Mouse (Mus musculus): Measurements from ENCODE around the gene Gm17657. TPM values are rescaled to one million over a fixed set of nuclear protein-coding genes. Genes with fewer than 3 reads are reported as not detected.
"Not testable (repeated sequence)": the region's sequence is repeated elsewhere in the genome, so short reads cannot be mapped to it uniquely, and the experiment has no call there.

Gene Gm17657
- polyA plus RNA-seq, 1 experiment from 2014 or later: not detected

DNA sequence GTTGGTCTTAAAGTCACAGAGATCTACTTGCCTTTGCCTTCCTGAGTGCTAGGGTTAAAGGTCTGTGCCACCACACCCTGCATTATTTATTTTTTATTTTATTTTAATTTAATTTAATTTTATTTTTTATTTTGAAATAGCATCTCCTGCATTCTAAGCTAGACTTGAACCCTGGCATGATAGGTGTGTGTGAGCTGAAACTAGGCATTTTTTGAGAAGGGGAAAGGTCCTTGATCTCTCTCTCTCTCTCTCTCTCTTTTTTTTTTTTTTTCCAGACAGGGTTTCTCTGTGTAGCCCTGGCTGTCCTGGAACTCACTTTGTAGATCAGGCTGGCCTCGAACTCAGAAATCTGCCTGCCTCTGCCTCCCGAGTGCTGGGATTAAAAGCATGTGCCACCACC, 50.5 kb downstream of the Gm17657 start:
- H3K4me1 ChIP-seq (replicated peaks): peaks cover 11% of the 10 kb centered on the region
- not testable (repeated sequence) for ATAC-seq; H3K4me3 ChIP-seq (replicated peaks); H3K9ac ChIP-seq (replicated peaks); H3K4me2 ChIP-seq (replicated peaks); H3K27me3 ChIP-seq; H3K9me3 ChIP-seq; H3K27ac ChIP-seq; H3K36me3 ChIP-seq
- 100% methylated on average over 2 of the region's 2 CpGs for WGBS

DNA sequence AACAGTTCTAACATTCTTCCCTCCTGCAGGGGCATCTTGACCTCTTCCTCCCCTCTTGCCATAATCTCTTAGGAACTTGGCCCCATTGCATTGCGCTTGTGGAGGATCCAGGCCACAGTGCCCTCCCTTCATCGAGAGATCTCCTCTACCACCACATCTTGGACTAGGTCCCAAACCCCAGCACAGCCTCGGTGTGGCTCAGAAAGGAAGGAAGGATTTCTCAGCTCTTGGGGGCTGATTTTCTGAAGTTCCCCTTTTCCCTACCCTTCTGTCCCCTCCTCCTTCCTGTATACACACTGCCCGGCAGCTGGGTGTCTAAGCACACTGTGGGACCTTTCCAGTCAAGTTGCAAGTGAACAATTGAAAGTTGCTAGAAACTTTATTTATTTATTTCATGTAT, 51.4 kb downstream of the Gm17657 start:
- H3K27me3 ChIP-seq: 0 out of 2 replicates have a peak, but pooled peaks cover 5% of the 10 kb centered on the region
- H3K27ac ChIP-seq: no peak overlapping the region
- no peak overlapping the region for H3K4me3 ChIP-seq (replicated peaks)
- H3K9me3 ChIP-seq: no peaks in the 10 kb centered on the region
- no peak overlapping the region for H3K9ac ChIP-seq (replicated peaks)
- peaks cover 13% of the 10 kb centered on the region for H3K36me3 ChIP-seq
- WGBS: 51% methylated on average over 4 of the region's 4 CpGs
- ATAC-seq: no peak
- no peak overlapping the region for H3K4me2 ChIP-seq (replicated peaks)
- peaks cover 17% of the 10 kb centered on the region for H3K4me1 ChIP-seq (replicated peaks)

DNA sequence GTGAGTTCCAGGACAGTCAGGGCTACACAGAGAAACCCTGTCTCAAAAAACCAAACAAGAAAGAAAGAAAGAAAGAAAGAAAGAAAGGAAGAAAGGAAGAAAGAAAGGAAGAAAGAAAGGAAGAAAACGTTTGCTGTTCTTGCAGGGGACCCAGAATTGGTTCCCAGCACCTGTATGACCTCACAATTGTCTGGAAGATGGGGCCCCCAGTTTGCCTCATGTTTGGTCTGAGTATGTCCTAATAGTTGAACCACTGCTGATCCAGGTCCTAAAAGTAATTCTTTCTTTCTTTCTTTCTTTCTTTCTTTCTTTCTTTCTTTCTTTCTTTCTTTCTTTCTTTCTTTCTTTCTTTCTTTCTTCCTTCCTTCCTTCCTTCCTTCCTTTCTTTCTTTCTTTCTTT, 52.0 kb downstream of the Gm17657 start:
- WGBS: 84% methylated on average over 1 of the region's 1 CpGs
- H3K27ac ChIP-seq: not testable (repeated sequence)

DNA sequence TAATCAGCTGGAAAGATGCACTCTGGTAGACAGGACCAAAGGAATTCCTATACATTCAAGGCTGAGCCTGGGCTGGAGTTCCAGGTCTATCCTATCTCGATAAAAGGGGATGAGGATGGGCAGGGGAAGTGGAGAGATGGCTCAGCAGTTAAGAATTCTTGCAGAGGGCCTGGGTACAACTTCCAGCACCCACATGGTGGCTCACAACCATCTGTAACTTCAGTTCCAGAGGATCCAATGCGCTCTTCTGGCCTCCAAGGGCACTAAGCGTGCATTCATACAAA, 52.4 kb downstream of the Gm17657 start:
- Histone ChIP-seq H3K4me1 (replicated peaks) (peaks cover 19% of the 10 kb centered on the region), H3K27ac (no peak overlapping the region), H3K4me3 (replicated peaks) (no peak overlapping the region), H3K9ac (replicated peaks) (no peak overlapping the region), H3K27me3 (0 out of 2 replicates have a peak, but pooled peaks cover under 1% of the 10 kb centered on the region), H3K9me3 (no peaks in the 10 kb centered on the region), H3K36me3 (peaks cover 13% of the 10 kb centered on the region), H3K4me2 (replicated peaks) (no peak overlapping the region)
- no peak for ATAC-seq
- 89% methylated on average over 3 of the region's 3 CpGs for WGBS

More for the DNA sequence above, 52.0 kb downstream of the Gm17657 start:
- H3K4me2 ChIP-seq (replicated peaks); ATAC-seq; H3K9ac ChIP-seq (replicated peaks); H3K4me3 ChIP-seq (replicated peaks); H3K9me3 ChIP-seq; H3K27me3 ChIP-seq: not testable (repeated sequence)
- H3K36me3 ChIP-seq: peaks cover 13% of the 10 kb centered on the region
- H3K4me1 ChIP-seq (replicated peaks): peaks cover 16% of the 10 kb centered on the region

DNA sequence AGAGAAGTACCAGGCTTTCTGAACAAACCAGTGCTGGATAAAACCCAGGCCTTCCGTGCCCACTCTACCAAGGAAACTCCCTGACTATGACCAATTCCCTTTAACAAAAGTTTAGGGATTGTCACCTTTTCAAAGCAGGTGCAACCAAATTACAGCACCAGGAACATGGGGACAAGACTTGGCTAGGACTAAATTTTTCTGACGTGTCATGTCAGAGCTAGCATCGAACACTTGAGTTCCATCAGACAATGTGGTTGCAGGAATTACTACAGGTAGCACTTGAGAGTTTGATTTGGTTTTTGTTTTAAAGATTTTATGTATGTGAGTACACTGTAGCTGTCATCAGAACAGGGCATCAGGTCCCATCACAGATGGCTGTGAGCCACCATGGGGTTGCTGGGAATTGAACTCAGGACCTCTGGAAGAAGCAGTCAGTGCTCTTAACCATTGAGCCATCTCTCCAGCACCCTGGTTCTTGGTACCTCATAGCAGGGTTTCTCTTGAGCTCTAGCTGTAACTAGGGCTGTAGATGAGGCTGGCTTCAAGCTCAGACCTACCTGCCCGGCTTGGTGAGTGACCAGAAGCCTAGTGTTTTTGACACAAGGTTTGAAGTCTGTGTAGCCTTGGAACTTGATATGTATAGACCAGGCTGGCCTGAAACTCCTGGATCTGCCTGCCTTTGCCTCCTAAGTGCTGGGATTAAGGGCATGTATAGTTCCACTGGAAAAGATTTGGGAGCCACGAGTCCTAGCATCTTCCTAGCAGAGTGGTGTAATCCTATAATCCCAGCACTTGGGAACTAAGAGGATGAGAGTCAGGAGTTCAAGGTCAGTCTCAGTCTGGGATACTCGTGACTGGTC, 53.0 kb downstream of the Gm17657 start:
- Histone ChIP-seq H3K4me3 (replicated peaks) (no peak overlapping the region), H3K4me2 (replicated peaks) (no peak overlapping the region), H3K36me3 (peaks cover 13% of the 10 kb centered on the region), H3K9me3 (no peaks in the 10 kb centered on the region), H3K9ac (replicated peaks) (no peak overlapping the region), H3K27ac (no peak overlapping the region), H3K27me3 (no peaks in the 10 kb centered on the region), H3K4me1 (replicated peaks) (peaks cover 25% of the 10 kb centered on the region)
- ATAC-seq: no peak
- WGBS: 76% methylated on average over 6 of the region's 6 CpGs

DNA sequence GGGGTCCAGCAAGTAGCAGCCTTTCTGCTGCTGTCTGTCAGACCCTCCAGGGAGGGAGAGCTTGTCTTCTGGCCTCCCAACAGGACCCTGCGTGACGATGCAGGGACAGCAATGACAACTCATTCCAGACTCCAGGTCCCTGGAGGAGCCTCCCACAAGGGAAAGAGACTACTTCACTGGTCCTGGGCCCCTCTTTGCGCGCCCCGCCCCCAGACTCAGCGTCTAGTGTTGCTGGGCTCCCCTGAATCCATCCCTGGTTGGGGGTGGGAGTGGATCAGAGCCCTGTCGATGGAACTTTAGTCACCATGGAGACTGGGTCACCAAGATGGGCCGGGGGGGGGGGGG, 54.7 kb downstream of the Gm17657 start:
- no peak for ATAC-seq
- Histone ChIP-seq H3K4me2 (replicated peaks) (no peak overlapping the region), H3K27ac (no peak overlapping the region), H3K9me3 (no peaks in the 10 kb centered on the region), H3K27me3 (no peaks in the 10 kb centered on the region), H3K9ac (replicated peaks) (0 out of 2 replicates have a peak overlapping the region, but pooled peaks have one; percentile 28), H3K4me1 (replicated peaks) (peaks cover 25% of the 10 kb centered on the region), H3K36me3 (peaks cover 13% of the 10 kb centered on the region), H3K4me3 (replicated peaks) (no peak overlapping the region)
- WGBS: 44% methylated on average over 7 of the region's 8 CpGs

DNA sequence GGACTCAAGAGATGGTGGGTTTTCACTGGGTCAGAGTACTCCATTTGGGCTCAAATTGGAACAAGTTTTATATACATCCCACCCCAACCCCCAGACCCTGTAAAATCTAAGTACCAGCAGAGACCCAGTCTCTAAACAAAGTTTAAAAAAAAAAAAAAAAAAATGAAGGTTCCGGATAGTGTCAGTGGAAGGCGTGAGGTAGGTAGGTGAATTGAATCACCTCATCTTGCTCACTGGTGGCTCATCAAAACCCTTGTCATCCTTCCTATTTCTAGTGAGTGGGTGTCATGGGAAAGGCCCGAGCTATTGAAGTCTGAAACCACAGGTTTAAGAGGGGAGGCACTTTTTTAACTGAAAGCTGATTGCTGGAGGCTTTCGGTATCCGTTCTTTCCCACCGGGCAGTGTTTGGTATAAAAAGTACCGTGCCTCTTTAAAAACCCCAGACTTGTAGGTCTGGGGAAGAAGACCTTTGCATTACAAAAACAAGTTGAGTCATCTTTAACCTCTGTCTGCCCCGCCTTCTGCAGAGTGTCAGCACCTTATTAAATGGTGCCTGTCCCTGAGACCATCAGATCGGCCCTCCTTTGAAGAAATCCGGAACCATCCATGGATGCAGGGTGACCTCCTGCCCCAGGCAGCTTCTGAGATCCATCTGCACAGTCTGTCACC, 55.2 kb downstream of the Gm17657 start:
- Histone ChIP-seq H3K4me1 (replicated peaks) (peaks cover 26% of the 10 kb centered on the region), H3K9ac (replicated peaks) (0 out of 2 replicates have a peak overlapping the region, but pooled peaks have one; percentile 28), H3K27ac (no peak overlapping the region), H3K36me3 (peaks cover 13% of the 10 kb centered on the region), H3K27me3 (no peaks in the 10 kb centered on the region), H3K9me3 (no peaks in the 10 kb centered on the region), H3K4me3 (replicated peaks) (no peak overlapping the region), H3K4me2 (replicated peaks) (no peak overlapping the region)
- WGBS: 68% methylated on average over 10 of the region's 10 CpGs
- ATAC-seq: no peak

DNA sequence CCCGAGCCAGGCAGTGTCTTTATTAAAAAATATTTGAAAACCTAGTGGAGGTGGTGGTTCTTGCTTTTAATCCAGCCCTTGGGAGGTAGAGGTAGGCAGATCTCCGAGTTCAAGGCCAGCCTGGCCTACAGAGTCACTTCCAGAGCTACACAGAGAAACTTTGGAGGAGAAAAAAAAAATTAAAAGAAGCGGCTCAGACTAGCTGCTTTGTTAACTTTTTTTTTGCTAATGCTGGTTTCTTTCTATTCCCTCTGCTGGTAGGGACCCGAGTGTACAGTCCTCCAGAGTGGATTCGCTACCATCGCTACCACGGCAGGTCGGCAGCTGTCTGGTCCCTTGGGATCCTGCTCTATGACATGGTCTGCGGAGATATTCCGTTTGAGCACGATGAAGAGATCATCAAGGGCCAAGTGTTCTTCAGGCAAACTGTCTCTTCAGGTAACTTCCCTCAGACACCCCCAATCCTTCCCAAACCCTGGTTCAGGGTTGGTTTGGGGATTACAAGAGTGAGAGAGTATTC, 55.9 kb downstream of the Gm17657 start:
- H3K4me3 ChIP-seq (replicated peaks): peak overlapping the region; percentile 90; the same call in 1 of the 2 replicates
- peak overlapping the region; percentile 95; the same call in 1 of the 2 replicates for H3K4me2 ChIP-seq (replicated peaks)
- H3K36me3 ChIP-seq: peaks cover 13% of the 10 kb centered on the region
- no peak overlapping the region for H3K27ac ChIP-seq
- 77% methylated on average over 11 of the region's 11 CpGs for WGBS
- no peaks in the 10 kb centered on the region for H3K27me3 ChIP-seq
- ATAC-seq: no peak
- no peaks in the 10 kb centered on the region for H3K9me3 ChIP-seq
- 0 out of 2 replicates have a peak overlapping the region, but pooled peaks have one; percentile 91 for H3K9ac ChIP-seq (replicated peaks)
- H3K4me1 ChIP-seq (replicated peaks): peaks cover 33% of the 10 kb centered on the region

DNA sequence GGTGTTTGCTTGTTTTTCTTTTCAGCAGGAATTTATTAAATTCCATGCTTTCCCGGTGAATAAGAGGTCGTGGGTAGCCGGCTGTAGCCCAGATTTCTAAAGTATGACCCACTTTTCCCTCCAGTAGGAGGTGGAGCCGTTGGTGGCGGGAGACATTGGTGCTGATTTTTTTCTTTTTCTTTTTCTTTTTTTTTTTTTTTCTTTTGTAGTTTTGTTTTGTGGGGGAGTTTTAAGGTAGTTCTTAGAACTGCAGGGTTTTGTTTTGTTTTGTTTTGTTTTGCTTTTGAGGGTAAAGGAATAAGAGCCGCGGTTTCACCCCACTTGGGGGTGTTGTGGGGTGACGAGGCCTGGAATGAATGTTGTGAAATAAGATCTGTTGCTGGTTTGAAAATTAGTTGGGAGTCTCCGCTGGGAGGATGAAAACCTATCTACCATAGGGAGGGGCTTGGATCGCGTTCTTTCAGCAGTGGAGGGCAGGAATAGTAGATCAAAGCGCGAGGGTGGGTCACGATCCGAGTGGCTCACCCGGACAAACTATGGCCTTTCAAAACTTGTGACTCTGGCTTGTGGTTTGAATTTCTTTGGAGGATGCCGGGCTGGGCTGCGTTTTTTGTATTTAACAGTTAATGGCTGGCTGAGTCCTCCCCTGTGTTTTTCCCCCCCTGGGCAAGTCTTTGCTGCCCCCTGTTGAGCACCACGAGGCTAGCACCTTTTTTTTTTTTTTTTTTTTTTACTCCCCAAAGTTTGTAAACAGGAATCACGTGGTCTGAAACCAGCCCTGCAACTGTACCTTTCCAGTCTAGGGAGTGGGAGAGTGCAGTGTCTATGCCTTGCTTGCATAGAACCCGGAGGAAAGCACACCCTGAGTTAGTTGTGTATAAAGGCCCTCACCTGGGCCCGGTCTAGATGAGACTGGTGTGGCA, 56.9 kb downstream of the Gm17657 start:
- Histone ChIP-seq H3K4me1 (replicated peaks) (peaks cover 34% of the 10 kb centered on the region), H3K9me3 (no peaks in the 10 kb centered on the region), H3K36me3 (peaks cover 13% of the 10 kb centered on the region), H3K4me2 (replicated peaks) (peak overlapping the region; percentile 95), H3K4me3 (replicated peaks) (peak overlapping the region; percentile 90), H3K27me3 (no peaks in the 10 kb centered on the region), H3K27ac (peak overlapping the region; percentile 94), H3K9ac (replicated peaks) (peak overlapping the region; percentile 91)
- 2% methylated on average over 22 of the region's 22 CpGs for WGBS
- ATAC-seq: no peak

DNA sequence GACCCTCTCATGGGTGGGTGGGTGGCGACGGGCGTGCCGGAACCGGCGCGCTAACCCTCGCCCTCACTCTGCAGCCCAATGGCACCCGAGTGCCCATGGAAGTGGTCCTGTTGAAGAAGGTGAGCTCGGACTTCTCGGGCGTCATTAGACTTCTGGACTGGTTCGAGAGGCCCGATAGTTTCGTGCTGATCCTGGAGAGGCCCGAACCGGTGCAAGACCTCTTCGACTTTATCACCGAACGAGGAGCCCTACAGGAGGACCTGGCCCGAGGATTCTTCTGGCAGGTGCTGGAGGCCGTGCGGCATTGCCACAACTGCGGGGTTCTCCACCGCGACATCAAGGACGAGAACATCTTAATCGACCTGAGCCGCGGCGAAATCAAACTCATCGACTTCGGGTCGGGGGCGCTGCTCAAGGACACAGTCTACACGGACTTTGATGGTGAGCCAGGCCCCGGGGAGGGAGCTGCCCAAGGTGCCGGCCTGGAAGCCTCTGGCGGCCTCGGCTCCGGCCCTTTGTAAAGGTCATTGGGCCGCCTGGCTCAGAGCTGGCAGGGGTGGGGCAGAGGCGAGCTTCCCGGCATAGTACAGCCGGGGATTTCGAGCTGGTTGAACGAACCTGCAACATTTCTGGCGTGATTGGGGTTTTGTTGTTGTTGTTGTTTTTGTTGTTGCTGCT, 57.7 kb downstream of the Gm17657 start:
- no peaks in the 10 kb centered on the region for H3K27me3 ChIP-seq
- H3K9me3 ChIP-seq: no peaks in the 10 kb centered on the region
- under 1% methylated on average over 48 of the region's 48 CpGs for WGBS
- peak overlapping the region; percentile 91 for H3K9ac ChIP-seq (replicated peaks)
- H3K4me2 ChIP-seq (replicated peaks): peak overlapping the region; percentile 95
- peak overlapping the region; percentile 90 for H3K4me3 ChIP-seq (replicated peaks)
- peak overlapping the region; percentile 94 for H3K27ac ChIP-seq
- H3K4me1 ChIP-seq (replicated peaks): peaks cover 34% of the 10 kb centered on the region
- peaks cover 13% of the 10 kb centered on the region for H3K36me3 ChIP-seq
- ATAC-seq: no peak

Measured in midbrain, embryonic 13.5 days (tissue).